Mouse (Mus musculus) cerebellum, adult 2 months (tissue): Measurements from ENCODE around the gene Pole4.

ENCODE experiments used
- CTCF ChIP-seq: fragments of 200-500 bp; IDR thresholded peaks from 2 replicates; pipeline ENCODE4 v1.5.1; 2011; ENCODE audit warnings: low read depth, mild to moderate bottlenecking, control low read depth, low read length, moderate library complexity, borderline replicate concordance; ENCODE audit not compliant: insufficient read depth
- POLR2A ChIP-seq: fragments of 200-500 bp; IDR thresholded peaks from 2 replicates; pipeline ENCODE4 v1.6.1; 2011; ENCODE audit warnings: low read length, control low read depth, borderline replicate concordance; ENCODE audit not compliant: insufficient read depth

DNA sequence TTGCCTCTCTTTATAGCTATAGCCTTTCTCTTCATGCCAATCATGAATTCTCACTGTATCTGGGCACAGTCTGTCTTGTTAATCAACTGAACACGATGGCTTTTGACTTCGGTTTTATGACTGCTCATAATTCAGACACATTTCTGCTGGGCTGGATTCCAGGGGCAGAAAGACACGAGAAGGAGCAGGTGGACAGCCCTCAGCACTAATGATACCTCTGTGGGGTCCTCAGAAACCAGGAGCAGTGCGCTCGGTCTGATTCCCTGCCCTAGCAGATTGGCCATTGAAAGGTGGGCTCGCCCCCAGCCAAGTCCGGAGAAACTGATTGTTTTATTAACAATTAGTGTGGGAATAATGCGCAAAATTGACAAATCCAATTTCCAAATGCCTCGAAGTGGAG lies 101.9 kb downstream of the Pole4 start:
- TF ChIP-seq POLR2A (no peak), CTCF (no peak)
